In the genomic region with DNA sequence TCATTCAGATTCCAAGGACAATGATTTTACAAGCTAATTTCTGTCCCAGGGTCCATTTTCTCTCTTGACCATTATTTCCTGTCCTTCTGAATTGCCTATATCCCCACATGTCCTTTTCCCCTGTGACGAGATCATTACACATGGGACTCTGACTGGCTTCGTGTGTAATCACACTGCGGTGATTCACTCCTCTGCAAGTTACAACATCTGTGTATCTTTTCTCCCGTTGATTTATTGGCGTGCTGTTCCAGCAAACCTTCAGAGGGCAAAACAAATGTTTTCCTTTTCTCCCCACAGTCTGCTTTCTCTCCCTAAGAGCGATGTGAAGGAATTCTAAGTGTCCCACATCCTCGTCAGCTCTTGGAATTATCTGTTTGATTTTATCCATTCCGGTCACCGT, we compare ENCODE assay signal across 16 mouse cellular contexts. TPM values are rescaled to one million over a fixed set of nuclear protein-coding genes. Genes with fewer than 3 reads are reported as not detected.
DNase-seq lines count a peak whose midpoint lies in the region; ATAC-seq lines count a peak whose summit lies in the region.
"Had no signal": no experiment of that assay in that cellular context is flagged by ENCODE, and none has a peak within 500 bp of the region (broad histone marks: within the 10 kb centered on the region; RNA-seq: fewer than 3 reads in every experiment).

No protein-coding gene starts in this region.

- H3K9ac ChIP-seq in intestine, embryonic 14.5 days (ENCODE audit: low read length): no peak overlapping the region
- H3K9ac ChIP-seq: liver, embryonic 15.5 days had no signal

- intact Hi-C loops in left cerebral cortex, postnatal 36 days (cut with DNase I): no loop called here

- 23% methylated on average over 9 of the region's 9 CpGs for WGBS in intestine, embryonic 14.5 days

- peaks cover 3% of the 10 kb centered on the region; the same call in 1 of the 2 replicates for H3K4me1 ChIP-seq in intestine, embryonic 14.5 days (replicated peaks; ENCODE audit: control insufficient read depth, insufficient read depth, low read length)
- H3K4me1 ChIP-seq: liver, embryonic 15.5 days had no signal

- no peaks in the 10 kb centered on the region for H3K27me3 ChIP-seq in intestine, embryonic 14.5 days (replicated peaks; ENCODE audit: control insufficient read depth, insufficient read depth, low read length)
- H3K27me3 ChIP-seq: CH12.LX; liver, embryonic 15.5 days had no signal

- H3K4me2 ChIP-seq in intestine, embryonic 14.5 days (ENCODE audit: low read length): no peak overlapping the region
- H3K4me2 ChIP-seq: liver, embryonic 15.5 days had no signal

- no peaks in the 10 kb centered on the region for H3K36me3 ChIP-seq in intestine, embryonic 14.5 days (ENCODE audit: control insufficient read depth, insufficient read depth, low read length)
- H3K36me3 ChIP-seq: liver, embryonic 15.5 days had no signal

- H3K4me3 ChIP-seq in intestine, embryonic 14.5 days (ENCODE audit: low read depth, low read length): no peak overlapping the region
- H3K4me3 ChIP-seq: gastrocnemius, adult 2 months; liver, embryonic 15.5 days had no signal

- no peaks in the 10 kb centered on the region; the same call in 1 of the 2 replicates for H3K9me3 ChIP-seq in intestine, embryonic 14.5 days (ENCODE audit: control insufficient read depth, low read length)
- H3K9me3 ChIP-seq: liver, embryonic 15.5 days had no signal

- peak; percentile 5 for DNase-seq in kidney, postnatal 14 days
- no peak for DNase-seq in kidney, adult 11 months
- peak; percentile 30 to 57 for DNase-seq in urinary bladder, postnatal 36 days (ENCODE audit: low spot score in 2 of 2)
- DNase-seq in urinary bladder, postnatal 25 days (ENCODE audit: low spot score): no peak
- peak; percentile 60 for DNase-seq in intestine, embryonic 14.5 days (ENCODE audit: low spot score)
- no peak for DNase-seq in left cerebral cortex, postnatal 36 days (ENCODE audit: low spot score in 2 of 2)
- no peak for DNase-seq in cerebellum, adult 11-12 months
- DNase-seq: cerebellum, adult 8-10 months; gastrocnemius, adult 2 months; heart, postnatal 36 days; kidney, adult 18-20 months; layer of hippocampus, adult 9-11 months had no signal

- ATAC-seq in intestine, embryonic 14.5 days (replicated peaks; ENCODE audit: low FRiP score, low TSS enrichment, low read depth): no peak
- ATAC-seq in megakaryocyte progenitor cell, adult 5-6 weeks (replicated peaks; ENCODE audit: poor library complexity): no peak
- ATAC-seq: Patski had no signal

- no peak overlapping the region; the same call in 1 of the 2 replicates for H3K27ac ChIP-seq in intestine, embryonic 14.5 days (ENCODE audit: low read depth)
- H3K27ac ChIP-seq: gastrocnemius, adult 2 months; liver, embryonic 15.5 days had no signal

RNA-seq across cellular contexts. Expression of a gene that starts 7.8 kb away (rescaled TPM):
- 0.67 and 1.1 TPM in 2 replicates for polyA plus RNA-seq in intestine, embryonic 14.5 days (2014; fragmentation: Nextera tagmentation; extraction: Ambion mirVana)
- total RNA-seq in left cerebral cortex, postnatal 36 days (2021): under 1 TPM; 0.32 TPM
- not detected in 2 replicates for total RNA-seq in megakaryocyte progenitor cell, adult 5-6 weeks (2015)
- 0.14 TPM in 1 of 2 replicates, not detected in the other for total RNA-seq in megakaryocyte progenitor cell, adult 5-6 weeks (2017)
- total RNA-seq: gastrocnemius, adult 2 months; heart, postnatal 36 days had no signal

RNA-seq across cellular contexts. Expression of a gene that starts 31.7 kb away (rescaled TPM):
- 274 and 292 TPM in 2 replicates for polyA plus RNA-seq in intestine, embryonic 14.5 days (2014; fragmentation: Nextera tagmentation; extraction: Ambion mirVana)
- total RNA-seq in left cerebral cortex, postnatal 36 days (2021): 10 to 100 TPM; 83.9 to 90.7 TPM
- total RNA-seq in megakaryocyte progenitor cell, adult 5-6 weeks (2015): 122 and 128 TPM in 2 replicates
- 131 and 138 TPM in 2 replicates for total RNA-seq in megakaryocyte progenitor cell, adult 5-6 weeks (2017)

Comparison
In these comparisons a context has a peak if more than half of its experiments do, and no peak if none do; other contexts are left out.
1. DNase-seq: peak in kidney, postnatal 14 days (single experiment), urinary bladder, postnatal 36 days (2 of 2) and intestine, embryonic 14.5 days (single experiment); none in kidney, adult 11 months (single experiment), urinary bladder, postnatal 25 days (single experiment), left cerebral cortex, postnatal 36 days (0 of 2) and cerebellum, adult 11-12 months (single experiment).